Mouse (Mus musculus) embryonic fibroblast, embryonic 13.5 days (primary cell): ENCODE data around the gene Tmem179. TPM values are rescaled to one million over a fixed set of nuclear protein-coding genes. Genes with fewer than 3 reads are reported as not detected.

Experiments
- H3K27ac ChIP-seq: 2 replicates; pipeline ENCODE4 v1.5.1; 2012; ENCODE audit warnings: low read length, control low read depth, inconsistent platforms; ENCODE audit not compliant: insufficient read depth
- H3K4me1 ChIP-seq: 2 replicates; pipeline ENCODE4 v1.6.1; 2011; ENCODE audit warnings: low read length; ENCODE audit not compliant: control insufficient read depth, insufficient read depth
- H3K4me3 ChIP-seq: 2 replicates; pipeline ENCODE4 v1.5.1; 2011; ENCODE audit warnings: mild to moderate bottlenecking, control low read depth, low read length; ENCODE audit not compliant: insufficient read depth
- CTCF ChIP-seq: IDR thresholded peaks from 2 replicates; pipeline ENCODE4 v1.5.1; 2011; ENCODE audit warnings: mild to moderate bottlenecking, control low read depth, low read length, moderate library complexity, borderline replicate concordance; ENCODE audit not compliant: insufficient read depth
- POLR2A ChIP-seq: IDR thresholded peaks from 2 replicates; pipeline ENCODE4 v1.6.1; 2011; ENCODE audit warnings: low read depth, mild to moderate bottlenecking, control low read depth, low read length, moderate library complexity
- polyA plus RNA-seq: library from polyadenylated mRNA; stranded (reverse); fragments of >200 nt; gene quantifications from 2 replicates; pipeline ENCODE4 v1.2.4, GENCODE M21; 2011; ENCODE audit warnings: low read depth; ENCODE audit not compliant: missing spikeins, insufficient read length

Gene Tmem179
- 0.77 and 1.0 TPM in 2 replicates for polyA plus RNA-seq

DNA sequence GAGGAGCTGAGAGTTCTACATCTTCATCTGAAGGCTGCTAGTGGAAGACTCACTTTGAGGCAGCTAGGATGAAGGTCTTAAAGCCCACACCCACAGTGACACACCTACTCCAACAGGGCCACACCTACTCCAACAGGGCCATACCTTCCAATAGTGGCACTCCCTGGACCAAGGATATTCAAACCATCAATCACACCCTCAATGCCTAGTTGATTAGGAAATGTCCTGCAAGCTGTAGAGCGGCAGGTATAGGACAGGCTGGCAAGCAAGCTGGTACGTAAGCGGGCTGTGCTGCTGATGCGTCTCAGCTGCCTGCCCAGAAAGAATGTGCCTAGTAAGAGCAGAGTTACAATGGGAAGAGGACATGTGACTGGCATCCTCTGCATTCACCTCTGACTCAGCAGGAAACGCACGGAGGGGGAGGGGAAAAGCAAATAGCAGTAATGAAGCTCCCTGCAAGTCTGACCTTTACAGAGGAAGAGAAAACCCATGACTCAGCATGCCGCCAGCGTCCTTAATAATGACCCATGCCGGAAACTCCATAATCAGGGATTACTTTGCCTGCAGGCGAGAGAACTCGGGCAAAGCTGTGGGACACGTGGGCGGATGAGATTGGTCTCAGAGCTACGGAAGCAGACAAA is at the start of gene Tmem179:
TSS of gene Tmem179 (minus strand) at position 51 of the 641 bp plus-strand sequence.
- no peak within 1 kb of the TSS for H3K4me3 ChIP-seq
- H3K4me1 ChIP-seq, result peaks cover 12% of the 10 kb centered on the region
- no peak for TF ChIP-seq CTCF
- no peak for TF ChIP-seq POLR2A
- no peak within 1 kb of the TSS for H3K27ac ChIP-seq

DNA sequence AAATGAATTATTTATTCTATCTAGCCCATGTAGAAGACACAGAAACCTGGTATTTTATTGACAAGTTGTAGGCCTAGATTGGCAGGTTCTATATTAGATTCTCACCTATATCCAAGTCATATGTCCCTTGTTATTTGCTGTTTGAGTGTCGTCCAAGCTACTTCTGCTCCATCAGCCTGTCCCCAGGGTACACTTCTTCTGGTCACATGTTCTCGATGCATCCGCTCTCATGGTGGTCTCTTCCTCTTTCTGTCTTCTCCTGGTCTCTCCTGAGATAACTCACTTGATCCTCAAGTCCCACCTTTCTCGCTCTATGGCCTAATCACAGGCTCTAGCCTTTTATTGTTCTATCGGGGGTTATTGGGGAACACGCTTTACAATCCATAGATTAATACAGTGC is 46.5 kb upstream of the Tmem179 start:
- Histone ChIP-seq H3K4me3 (no peak overlapping the region), H3K27ac (no peak overlapping the region), H3K4me1 (no peaks in the 10 kb centered on the region; the same call in 1 of the 2 replicates)
- TF ChIP-seq POLR2A, result no peak
- no peak for TF ChIP-seq CTCF

DNA sequence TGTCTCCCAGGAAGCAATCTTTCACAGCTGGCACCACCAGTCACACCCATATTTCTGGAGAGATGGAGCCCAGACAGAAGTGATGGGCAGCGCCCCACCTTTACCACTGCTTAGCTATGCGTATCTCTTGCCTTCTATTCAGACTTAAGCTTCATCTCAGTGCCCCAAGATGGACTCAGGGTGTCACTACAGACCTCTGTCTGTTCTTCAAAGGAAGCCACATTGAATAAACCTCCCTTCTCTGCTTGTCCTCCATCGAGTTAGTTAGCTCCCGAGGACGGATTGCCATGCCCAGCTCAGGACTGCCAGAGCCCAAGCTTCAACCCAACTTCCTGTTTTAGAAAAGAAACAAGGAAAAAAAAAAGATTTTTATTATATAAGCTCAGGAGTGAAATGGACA is 45.9 kb upstream of the Tmem179 start:
- no peak overlapping the region for H3K4me3 ChIP-seq
- H3K4me1 ChIP-seq, result no peaks in the 10 kb centered on the region; the same call in 1 of the 2 replicates
- TF ChIP-seq CTCF (no peak), POLR2A (no peak)
- no peak overlapping the region for H3K27ac ChIP-seq

DNA sequence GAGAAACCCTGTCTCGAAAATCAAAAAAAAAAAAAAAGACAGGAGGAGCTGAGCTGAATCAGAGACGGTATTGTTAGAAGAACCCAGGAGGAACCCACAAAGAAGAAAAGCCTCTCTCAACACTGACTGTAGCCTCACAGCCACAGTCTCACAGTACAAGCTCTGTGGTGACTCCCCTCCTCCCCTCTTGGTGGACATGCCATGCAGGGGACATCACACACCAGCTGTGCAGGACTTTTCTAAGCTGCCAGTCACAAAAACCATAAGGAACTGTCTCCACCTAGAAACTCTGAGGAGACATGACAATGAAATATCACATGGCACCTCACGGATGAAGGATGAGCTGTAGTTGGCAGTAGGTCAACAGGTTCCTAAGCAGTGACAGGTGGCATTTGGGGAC is 44.6 kb upstream of the Tmem179 start:
- Histone ChIP-seq H3K4me1 (no peaks in the 10 kb centered on the region; the same call in 1 of the 2 replicates), H3K27ac (no peak overlapping the region), H3K4me3 (no peak overlapping the region)
- TF ChIP-seq POLR2A, result no peak

DNA sequence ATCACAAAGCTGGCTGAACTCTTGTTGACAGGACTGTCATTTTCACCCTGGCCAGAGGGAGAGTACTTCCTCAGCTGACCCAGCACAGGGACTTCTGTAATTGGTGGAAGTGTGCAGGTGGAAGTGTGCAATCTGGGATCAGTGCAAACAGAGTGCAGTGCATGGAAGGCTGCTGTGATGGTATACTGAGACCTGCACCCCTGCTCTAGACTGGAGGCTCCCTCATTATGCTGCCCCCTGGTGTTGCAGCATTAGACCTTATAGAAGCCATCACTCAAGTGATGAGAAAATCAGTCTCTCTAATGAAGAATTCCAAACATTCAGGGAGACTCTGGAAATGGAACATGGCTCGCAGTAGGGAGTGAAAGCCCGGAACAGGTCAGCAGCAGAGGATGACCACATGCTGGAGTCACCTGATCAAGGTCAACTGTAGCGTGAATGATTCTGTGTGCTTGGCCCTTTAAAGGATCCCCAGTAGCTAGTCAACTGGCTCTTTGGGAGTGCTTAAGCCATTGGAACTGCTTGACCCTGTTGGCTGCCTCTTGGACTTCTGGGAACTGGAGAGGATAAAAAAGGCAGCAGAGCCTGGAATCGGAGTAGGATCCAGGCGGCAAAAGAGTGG is 43.7 kb upstream of the Tmem179 start:
- Histone ChIP-seq H3K27ac (no peak overlapping the region), H3K4me1 (no peaks in the 10 kb centered on the region; the same call in 1 of the 2 replicates), H3K4me3 (no peak overlapping the region)
- peak; percentile 20; the same call in 1 of the 2 replicates for TF ChIP-seq CTCF
- TF ChIP-seq POLR2A, result no peak

DNA sequence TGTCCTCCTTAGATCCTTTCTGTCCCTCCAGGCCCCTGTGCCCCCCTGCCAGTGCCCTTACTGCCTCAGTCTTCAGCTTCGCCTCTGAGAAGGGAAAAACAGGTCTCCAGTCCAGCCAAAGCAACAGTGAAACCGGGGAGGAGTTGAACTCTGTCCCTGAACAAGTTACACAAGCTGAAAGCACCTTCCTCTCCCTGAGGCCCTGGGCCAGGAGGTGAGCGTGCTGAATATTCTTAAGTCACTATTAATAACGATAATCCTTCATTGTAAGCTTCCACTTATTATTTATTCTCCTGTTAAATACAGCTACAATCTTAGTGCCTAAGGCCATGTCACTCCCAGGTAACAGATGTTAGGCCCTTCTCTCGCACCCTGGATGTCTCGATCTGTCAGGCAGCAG is 43.1 kb upstream of the Tmem179 start:
- no peak overlapping the region for H3K27ac ChIP-seq
- H3K4me3 ChIP-seq, result no peak overlapping the region
- TF ChIP-seq CTCF, result no peak
- TF ChIP-seq POLR2A, result no peak
- H3K4me1 ChIP-seq, result no peaks in the 10 kb centered on the region; the same call in 1 of the 2 replicates

DNA sequence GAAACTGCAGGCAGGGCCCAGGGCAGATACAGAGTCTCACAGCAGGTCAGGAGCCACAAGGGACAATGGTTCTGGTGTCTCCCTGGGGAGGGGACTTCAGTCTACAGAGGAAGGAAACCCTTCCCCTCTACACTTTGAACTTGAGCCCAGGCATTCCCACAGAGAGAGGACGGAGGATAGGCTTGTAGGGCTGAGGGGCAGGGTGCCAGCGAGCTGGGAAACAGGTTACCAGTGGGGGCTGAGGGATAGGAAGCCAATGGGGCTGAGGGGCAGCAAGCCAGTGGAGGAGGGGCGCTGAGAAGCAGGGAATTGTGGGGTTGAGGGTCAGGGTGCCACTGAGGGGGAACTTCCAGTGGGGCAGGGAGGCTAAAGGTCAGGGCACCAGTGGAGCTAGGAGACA is 42.7 kb upstream of the Tmem179 start:
- Histone ChIP-seq H3K4me1 (no peaks in the 10 kb centered on the region; the same call in 1 of the 2 replicates), H3K4me3 (no peak overlapping the region)

DNA sequence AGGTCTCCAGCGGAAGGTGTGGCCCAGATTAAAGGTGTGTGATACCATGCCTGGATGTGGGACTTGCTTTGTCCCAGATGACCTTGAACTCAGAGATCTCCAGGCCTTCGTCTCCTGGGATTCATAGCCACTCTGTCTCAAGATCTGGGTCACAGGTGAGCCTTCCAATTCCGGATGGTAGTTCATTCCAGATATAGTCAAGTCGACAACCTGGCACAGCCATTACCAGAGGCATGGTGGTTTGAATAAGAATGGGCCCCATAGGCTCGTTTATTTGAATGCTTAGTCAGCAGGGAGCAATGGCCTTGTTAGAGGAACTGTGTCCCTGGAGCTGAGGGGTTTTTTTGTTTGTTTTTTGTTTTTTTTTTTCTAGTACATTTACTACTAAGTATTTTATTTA is 40.7 kb upstream of the Tmem179 start:
- no peak overlapping the region for H3K4me3 ChIP-seq
- H3K4me1 ChIP-seq, result no peaks in the 10 kb centered on the region; the same call in 1 of the 2 replicates
- H3K27ac ChIP-seq, result no peak overlapping the region
- TF ChIP-seq POLR2A, result no peak
- no peak for TF ChIP-seq CTCF

More for the DNA sequence above, 42.7 kb upstream of the Tmem179 start:
- no peak for TF ChIP-seq CTCF
- TF ChIP-seq POLR2A, result no peak
- no peak overlapping the region for H3K27ac ChIP-seq

DNA sequence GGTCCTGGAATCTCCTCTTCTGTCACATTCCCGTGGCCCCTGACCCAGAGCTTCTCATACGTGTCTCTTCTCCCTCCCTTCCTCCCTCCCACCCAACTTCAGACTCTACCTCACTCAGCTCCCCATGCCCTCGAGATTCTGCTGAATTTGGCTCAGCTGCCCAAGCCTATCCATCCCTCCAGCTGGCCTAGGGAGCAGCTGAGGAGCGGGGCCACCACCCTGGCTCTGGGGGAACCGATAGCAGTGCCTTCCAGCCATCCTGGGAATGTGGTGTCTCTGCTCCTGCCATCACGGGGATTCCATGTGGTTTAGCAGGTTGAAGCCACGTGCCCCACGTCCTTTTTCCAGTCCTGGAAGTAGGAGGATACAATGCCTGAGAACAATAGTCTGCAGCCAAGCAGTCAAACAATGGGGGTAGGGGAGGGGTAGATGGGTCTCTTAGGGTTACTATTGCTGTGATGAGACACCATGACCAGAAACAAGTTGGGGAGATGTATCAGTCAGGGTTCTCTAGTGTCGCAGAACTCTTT is 40.0 kb upstream of the Tmem179 start:
- Histone ChIP-seq H3K4me1 (no peaks in the 10 kb centered on the region; the same call in 1 of the 2 replicates), H3K4me3 (no peak overlapping the region), H3K27ac (no peak overlapping the region)
- TF ChIP-seq POLR2A, result no peak
- TF ChIP-seq CTCF, result no peak

DNA sequence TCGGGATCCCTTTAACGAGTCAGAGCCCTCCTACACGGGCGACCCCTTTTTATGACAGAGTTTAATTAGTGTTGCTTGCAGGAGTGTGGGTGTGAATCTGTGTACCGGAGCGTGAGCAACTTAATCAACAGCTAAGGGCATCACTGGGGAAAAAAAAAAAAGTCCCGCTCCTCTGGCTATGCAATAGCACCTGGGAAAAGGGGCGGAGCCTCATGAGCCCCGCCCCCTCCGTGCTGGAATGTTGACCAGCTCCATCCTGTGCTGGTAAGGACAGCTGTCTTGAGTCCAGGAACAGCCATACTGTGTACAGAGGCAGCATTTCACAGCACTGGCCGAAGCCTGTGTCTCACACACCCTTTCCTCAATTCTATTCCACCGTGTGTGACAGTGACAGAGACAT is 38.4 kb upstream of the Tmem179 start:
- H3K4me1 ChIP-seq, result no peaks in the 10 kb centered on the region
- TF ChIP-seq CTCF, result no peak
- TF ChIP-seq POLR2A, result no peak
- H3K27ac ChIP-seq, result no peak overlapping the region
- H3K4me3 ChIP-seq, result no peak overlapping the region
